Mouse (Mus musculus): ENCODE data around the gene Adcy2. TPM values are rescaled to one million over a fixed set of nuclear protein-coding genes. Genes with fewer than 3 reads are reported as not detected.

Gene Adcy2
- total RNA-seq, 2 experiments from 2014 or later, result 66.3 to 110 TPM

DNA sequence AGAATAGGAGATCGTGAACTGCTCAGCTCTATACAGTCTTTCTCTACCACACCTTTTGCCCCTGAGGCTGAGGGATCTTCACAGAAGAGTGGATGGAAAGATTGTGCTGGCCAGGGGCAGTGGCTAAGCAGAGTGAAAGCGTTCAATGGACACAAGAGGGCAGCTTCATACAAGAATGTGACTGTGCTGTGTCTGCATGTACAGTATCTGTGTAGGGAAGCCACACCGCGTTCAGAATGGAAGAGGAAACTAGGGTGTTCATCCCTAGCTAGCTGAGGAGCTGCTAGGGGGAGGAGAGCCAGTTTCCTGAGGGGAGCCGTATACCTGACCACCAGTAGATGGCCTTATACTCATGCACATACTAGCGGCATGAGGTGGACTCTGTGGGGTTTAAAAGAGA, 376.5 kb downstream of the Adcy2 start:
- no peak for DNase-seq

DNA sequence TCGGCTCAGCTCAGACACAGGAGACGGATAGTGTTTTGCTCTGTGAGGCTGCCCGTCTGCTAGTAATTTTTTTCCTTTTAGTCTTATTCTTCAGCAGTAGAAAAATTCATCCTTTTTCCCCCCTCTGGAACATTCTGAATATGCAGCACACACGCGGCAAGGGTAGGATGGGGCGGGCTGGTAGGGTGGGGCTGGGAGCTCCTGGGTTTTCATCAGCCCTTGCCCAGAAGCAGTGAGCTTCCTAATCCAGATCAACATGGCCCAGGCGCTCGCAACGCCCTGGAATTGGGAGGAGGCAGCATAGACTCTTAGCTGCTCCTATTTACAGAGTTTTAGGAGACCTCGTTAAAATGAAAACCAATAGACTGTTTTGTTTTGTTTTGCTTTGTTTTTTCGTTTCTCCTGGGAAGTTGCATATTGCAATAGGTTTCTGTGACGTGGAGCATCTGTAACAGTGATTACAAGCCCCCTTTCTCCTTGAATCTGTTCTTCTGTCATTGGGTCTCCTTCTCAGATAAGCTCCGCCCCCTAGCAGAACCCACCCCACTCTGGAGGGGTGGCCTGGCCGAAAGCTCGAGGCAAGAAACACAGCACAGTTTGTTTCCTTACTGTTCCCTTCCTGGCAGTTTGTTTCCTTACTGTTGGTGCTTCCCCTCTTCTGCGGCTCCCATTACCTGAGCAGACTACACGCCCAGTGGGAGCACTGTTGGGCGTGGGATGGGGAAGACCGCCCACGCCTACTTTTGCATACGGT, 391.5 kb downstream of the Adcy2 start:
- no peak for DNase-seq

DNA sequence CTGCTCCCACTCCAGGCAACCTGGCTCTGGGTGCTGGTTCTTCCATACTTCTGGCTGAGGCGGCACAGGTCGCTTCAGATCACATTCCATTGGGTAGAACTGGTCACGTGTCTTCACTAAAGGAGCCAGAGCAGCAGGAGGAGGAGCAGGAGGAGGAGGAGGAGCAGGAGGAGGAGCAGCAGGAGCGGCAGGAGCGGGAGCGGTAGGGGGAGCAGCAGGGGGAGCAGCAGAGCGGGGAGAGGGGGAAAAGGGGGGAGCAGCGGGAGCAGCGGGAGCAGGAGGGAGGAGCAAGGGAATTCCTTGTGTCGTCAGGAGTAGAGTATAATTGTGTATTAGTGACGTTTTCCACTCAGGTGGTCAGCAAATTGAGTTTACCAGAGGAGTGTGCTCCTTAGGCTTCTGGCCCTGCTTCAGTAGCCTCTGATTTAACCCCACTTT, 393.6 kb downstream of the Adcy2 start:
- no peak for DNase-seq

DNA sequence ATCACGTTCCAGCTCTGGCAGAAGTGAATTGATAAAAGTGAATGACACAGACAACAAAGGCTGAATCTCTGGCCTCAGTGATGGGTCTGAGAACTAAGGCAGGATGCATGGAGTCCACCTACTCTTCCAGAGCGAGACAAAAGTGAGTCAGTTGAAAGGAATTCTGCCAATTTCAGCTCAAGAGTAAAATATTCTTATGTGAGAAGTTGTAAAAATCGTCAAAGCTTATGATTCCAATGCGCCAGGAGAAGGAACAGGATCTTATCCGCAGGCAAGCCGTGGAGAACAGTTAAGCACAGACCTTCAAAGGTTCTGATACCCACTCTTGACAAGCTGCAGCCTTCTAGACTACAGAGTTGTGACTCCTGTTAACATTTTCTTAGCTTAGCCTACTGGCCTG, 396.3 kb downstream of the Adcy2 start:
- DNase-seq, result no peak

DNA sequence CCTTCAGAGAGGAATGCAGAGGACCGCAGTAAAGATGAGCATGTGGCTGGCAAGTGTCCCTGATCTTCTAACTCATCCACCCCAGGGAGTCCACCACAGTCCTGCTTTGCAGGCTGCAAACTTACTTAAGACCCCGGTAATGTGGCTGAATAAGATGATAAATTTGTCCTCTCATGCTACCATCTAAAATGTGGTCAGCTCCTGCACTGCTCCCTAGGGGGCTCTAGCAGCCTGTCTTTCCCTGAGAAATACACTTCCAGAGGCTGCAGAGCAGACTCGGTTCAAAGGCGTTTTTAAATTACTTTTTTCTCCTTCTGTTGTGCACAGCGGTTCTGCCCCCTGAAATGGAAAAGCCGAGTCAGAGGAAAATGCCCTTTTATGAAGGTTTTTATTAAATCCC, 398.2 kb downstream of the Adcy2 start:
- no peak for DNase-seq

DNA sequence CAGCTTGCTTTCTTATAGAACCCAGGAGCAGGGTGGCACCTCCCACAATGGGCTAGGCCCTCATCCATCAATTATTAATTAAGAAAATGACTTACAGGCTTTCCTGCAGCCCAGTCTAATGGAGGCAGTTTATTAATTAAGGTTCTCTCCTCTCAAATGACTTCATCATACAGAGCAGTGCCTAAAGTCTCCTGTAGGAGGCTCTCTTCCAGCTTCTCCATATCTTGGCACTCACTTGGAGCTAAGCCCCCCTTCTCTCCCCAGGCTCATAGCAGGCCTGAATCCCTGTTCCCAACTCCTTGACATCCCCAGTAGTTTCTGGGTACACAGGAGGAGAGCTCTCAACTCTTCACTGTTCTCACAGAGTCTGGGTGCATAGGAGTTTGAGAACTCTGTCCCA, 400.4 kb downstream of the Adcy2 start:
- DNase-seq, result no peak

DNA sequence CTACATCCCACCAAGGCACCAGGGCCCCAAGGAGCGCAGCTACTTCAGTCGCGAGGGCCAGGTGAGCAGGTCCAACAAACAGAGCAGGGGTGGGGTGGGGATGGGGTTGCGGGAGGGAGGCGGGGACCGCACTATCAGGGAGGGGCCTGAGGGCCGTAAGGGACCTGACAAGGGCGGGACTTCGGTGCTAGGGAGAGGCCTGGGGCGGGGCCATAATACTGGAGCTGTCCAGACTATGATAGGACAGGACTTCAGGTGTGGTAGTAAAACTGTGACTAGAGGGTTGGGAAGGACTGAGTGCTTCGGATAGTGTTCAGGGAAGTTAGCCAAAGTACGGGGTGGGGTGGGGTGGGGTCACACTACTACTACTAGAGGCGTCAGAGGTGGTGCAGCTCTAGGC, 401.7 kb downstream of the Adcy2 start:
- no peak for DNase-seq

DNA sequence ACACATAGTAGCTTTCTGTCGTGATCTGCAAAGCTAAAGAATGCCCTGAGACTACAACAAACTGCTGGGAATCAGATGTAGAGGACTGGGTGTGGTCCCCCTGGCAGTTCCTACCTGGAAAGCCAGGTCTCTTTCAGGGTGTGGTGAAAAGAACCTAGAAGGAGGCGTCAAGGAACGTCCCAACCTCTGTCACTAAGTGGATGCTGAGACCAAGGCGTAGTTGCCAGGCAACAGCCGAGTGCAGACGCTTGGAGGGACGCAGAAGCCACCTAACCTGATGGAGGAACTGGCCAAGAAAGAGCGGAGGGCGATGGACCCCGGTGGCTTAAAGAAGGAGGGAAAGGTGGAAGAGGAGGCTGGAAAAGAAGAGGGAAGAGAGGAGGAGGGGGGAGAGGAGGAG, 402.1 kb downstream of the Adcy2 start, which contains the start of gene 1700001L19Rik:
1700001L19Rik (plus strand) TSS at position 223 of the 400 bp plus-strand sequence.
- DNase-seq, result no peak

DNA sequence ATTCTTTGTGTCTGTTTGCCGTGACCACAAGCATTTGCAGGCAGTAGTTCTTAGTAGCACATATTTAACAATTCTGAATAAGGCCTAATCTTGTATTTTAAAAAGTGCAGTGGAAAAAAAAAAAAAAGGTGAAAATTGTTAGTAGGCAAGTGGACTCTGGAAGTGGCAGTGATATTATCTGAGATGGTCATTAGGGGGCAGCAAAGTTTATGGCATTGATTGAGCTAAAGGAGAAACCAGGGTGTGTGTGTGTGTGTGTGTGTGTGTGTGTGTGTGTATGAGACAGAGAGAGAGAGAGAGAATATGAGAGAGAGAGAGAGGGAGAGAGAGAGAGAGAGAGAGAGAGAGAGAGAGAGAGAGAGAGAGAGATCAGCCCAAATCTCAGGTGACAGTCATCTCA, 405.5 kb downstream of the Adcy2 start:
- no peak for DNase-seq

DNA sequence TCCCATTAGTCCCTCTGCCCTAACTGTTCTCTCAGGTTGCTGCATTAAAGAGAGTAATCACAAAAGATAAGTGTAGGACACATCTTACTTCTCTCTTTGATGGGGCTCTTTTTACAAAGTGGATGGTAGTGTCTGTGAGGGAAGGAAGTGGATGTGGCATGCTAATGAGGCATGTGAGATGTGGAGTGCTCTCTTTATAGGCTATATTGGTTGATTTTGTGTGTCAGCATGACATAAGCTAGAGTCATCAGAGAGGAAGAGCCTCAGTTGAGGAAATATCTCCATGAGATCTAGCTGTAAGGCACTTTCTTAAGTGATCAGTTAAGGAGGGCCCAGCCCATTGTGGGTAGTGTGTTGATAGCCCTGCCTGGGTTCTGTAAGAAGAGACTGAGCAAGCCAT, 411.0 kb downstream of the Adcy2 start:
- DNase-seq, result no peak

DNA sequence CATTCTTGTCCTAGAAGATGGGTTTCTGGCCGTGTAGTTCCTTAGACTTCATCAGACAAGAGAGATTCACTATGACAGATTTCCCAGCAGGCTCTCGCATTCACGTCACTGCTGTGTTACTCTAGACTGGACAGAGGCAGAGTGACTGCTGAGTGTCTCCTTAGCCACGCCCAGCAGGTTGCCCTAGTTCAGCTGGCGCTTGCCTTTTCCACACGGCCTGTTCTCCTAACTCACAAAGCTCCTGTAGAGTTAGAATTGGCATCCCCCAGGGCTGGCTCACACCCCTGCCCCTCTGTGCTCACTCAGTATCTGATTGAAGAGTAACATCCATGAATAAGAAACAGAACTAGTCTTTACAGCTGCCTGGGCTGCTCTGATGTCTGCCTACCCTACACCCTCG, 413.9 kb downstream of the Adcy2 start:
- DNase-seq, result no peak

DNA sequence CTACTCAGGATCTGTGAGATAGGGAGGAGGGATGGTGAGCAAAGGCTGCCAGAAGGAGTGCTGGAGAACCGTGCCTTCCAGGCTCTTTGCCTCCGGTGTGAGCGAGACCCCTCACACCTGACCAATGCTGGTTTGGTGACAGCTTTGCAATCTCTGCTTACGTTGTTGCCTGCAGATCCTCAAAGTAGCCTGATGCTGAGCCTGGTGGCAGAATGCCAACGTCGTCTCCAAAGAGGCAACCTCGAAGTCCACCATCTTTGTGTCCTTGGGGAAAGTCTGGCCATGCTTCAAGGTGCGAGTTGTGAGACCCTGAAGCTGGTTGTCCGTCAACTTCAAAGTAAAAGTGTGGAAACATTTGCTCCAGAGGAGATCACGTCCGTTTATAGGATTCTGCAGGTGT, 415.4 kb downstream of the Adcy2 start:
- DNase-seq, result no peak

DNA sequence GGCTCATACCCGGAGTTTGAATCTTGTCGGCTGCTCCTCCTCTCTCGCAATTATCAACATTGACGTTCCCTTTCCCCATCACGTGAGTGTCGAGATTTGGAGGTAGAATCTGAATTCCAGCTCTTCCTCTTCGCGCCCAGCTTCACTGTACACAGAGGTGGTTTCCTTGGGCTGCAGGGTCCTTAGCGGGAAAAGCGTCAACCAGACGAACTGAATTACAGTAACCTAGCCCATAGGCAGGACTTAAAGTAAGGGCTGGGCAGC, 416.9 kb downstream of the Adcy2 start:
- no peak for DNase-seq

DNA sequence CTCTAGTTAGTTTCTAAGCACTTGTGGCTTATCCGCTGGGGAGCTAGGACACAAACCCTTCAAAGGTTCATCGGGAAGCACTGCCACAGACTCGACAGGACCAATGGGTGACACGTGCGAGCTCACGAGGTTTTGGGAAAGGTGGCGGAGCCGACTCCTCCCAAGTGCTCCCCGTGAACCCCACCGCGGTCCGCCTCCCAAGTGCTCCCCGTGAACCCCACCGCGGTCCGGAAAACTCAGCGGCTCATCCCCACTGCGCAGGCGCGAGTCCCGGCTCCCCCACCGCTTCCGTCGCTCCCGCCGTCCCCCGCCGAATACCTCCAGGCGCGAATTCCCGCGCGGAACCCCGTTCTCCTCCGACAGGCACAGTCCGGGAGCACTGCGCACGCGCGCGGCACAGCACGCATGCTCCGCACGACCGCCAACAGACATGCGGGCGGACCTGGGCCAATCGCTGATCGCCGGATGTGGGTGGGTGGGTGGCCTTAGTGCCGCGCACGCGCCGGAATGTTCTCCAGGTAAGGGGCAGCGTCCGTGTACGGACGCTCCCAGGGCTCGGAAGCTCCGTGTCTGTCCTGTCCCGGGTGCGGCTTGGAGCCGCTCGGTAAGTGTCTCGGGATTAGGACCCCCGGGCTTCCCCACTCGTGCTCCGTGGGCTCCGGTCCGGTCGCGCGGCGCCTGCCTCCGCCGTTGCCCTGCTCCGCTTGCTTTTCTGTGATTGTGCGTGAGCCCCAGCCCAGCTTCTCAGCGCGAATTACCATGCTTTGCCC, 417.4 kb downstream of the Adcy2 start, which contains the start of the genes Mtrr and Fastkd3:
Mtrr (minus strand) TSS at position 403 of the 770 bp plus-strand sequence.
Fastkd3 (plus strand) TSS at position 488 of the 770 bp plus-strand sequence.
- peak; percentile 98 for DNase-seq

DNA sequence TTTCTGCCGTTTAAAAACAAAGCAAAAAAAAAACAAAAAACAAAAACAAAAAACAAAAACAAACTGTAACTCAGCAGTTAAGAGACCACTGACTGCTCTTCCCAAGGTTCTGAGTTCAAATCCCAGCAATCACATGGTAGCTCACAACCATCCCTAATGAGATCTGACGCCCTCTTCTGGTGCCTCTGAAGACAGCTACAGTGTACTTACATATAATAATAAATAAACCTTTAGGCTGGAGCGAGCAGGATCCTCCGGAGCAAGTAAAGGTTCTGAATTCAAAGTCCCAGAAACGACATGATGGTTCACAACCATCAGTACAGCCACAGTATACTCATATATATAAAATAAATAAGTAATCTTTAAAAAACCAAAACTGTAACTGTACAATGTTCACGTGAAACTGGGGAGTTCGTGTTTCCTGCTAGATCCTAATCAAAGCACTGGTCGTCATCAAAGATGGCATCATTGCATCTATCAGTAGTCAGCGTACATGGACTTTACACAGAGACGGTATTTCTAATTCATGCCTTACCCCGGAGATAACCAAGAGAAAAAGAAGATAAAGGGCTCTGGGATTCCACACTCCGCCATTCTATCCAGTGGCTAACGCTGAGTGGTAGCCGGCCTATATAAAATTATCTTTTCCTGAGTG, 418.1 kb downstream of the Adcy2 start:
- DNase-seq, result no peak

DNA sequence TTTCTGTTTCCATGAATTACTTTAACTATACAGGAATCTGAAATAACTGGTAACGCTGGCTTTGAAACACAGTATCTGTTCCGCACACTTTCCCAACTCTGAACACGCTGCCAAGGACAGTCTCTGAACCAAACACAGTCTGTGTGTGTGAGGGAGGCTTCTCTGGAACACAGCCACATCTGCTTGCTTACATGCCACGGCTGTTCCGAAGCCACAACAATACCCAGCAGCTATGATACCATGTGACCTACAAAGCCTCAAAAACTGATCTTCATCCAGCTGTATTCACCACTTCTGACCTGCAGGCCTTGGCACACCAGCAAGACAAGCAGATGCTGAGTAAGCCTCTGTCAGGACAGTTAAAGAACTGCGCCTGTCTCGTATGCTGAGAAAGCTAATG, 421.4 kb downstream of the Adcy2 start:
- DNase-seq, result peak; percentile 76

DNA sequence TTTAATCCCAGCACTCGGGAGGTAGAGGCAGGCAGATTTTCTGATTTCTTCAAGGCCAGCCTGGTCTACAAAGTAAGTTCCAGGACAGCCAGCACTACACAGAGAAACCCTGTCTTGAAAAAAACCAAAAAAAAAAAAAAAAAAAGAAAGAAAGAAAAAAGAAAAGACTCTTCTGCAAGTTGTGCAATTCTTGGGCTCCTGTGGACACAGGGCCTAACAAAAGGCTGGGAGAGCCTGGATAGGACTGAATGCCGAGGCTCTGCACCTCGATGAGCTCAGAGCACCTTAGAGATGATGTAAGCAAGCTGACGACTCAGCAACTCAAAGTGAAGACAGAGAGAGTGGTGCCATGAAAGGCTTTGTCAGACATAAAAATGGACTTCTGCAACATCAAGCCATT, 424.9 kb downstream of the Adcy2 start:
- DNase-seq, result no peak

DNA sequence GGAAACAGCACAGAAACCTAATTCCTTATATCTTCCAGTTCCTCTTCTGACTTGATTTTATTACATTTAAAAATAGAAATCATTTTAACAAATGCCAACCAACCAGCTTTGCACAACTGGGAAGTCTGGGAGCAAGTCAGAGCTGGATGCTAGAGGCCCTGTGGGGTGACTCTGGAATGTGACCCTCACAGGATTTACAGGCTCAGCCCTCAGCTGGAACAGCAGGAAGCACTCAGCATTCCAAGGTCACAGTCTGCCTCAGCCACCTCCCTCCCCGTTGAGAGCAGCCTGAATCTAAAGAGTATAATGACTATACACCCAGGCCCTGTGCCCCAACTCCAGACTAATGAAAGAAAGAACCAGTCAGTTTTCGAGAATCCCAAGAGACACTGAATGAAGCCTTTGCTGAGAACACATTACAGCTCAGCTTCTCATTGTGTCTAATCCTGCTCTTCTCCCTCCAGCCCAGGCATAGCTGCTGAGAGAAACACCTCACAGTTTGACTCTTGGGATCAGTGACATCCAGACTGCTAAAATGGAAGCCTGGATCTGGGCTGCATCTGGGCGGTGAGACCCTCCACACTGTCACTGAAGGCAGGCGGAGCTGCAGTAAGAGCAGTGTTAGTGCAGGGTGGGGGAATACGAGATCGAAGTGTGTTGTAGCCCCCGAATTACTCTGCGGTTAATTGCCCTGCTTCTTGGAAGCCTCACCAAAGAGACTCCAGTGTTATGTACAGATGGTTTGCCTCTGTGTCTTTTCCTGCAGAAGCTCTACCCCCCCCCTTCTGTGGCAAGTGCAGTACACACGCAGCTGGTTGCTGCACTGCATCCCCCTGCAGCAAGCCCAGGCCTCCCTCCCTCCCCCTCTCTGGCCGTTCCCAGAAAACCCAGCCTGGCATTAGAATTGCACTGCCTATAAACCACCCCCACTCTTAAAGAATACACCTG, 426.1 kb downstream of the Adcy2 start:
- DNase-seq, result no peak

DNA sequence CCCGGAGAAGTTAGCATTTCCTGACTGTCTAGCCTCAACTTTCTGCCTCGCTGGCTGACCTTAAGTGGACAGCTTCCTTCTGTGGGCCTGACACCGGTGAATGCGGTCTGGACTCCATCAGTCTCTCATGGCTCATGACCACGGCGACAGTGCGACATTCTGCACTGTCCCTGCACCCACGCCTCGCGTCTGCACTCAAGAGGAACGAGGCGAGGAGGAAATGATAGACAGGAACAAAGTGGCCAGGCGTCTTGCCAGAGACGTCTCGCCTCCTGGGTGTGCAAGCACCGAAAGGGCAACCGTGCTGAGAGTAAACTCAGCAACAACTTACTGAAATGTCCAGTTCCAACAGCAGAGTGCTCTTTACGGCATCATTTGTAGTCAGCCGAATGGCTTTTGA, 427.1 kb downstream of the Adcy2 start:
- no peak for DNase-seq
